Mouse (Mus musculus) spleen, postnatal 4 days (tissue): ENCODE data around the gene Abcc10.

ENCODE experiments used
- DNase-seq, 2 experiments: peaks; one replicate each; pipeline ENCODE4 v3.0.0; 2022; ENCODE audit warnings: low spot score in 2 of 2

Abcc10 gene

GRCm38 (mm10) chr17:46259675-46260074 lies 68.5 kb downstream of the Abcc10 start:
- no peak for DNase-seq

GRCm38 (mm10) chr17:46258279-46259053 lies 69.7 kb downstream of the Abcc10 start:
- DNase-seq: no peak

DNA sequence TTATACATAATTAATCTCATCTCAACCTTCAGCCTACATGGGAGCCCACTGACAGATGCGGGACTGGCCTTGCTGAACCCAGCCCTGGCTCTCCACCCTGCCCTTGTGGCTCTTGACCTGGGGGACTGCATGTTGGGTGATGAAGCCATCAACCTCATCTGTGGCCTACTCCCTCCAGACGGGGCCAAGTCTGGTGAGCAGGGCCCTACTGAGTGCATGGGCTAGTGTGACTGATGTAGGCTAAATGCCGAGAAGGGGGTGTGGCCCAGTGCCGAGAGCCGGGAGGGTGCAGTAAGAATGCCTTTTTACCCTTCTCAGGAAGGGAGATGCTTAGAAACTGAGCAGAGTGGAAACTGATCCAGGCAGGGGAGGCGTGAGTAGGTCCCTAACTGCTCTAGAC lies 73.0 kb downstream of the Abcc10 start:
- DNase-seq: no peak

DNA sequence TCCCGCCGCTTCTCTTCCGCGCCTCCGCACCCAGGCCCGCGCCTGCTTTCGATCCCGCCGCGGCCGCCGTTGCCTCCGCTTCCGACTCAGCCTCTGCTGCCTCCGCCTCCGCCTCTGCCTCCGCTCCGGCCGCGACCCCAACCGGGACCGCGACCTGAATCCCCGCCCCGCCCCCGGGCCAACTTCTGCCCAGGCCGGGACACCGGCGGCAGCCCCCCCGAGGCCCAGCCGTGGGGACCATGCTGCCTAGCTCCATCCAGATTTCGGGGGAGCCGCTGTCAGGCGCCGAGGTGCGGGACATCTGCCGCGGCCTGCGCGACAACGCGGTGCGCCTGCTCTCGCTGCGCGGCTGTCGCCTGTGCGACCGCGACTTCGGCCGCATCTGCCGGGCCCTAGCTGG lies 74.0 kb downstream of the Abcc10 start:
- peak; percentile 30 to 75 for DNase-seq

- peak; percentile 86 to 94 for DNase-seq
Measured at GRCm38 (mm10) chr17:46253452-46254084, 74.6 kb downstream of the Abcc10 start, which contains the start of gene Lrrc73. TSS of gene Lrrc73 (plus strand) at chr17:46253531.
